Mouse (Mus musculus) kidney, adult 2 months (tissue): ENCODE results near the gene Usp29.

Source experiments
- CTCF ChIP-seq: fragments of 200-500 bp; conservative IDR thresholded peaks from 2 replicates; pipeline ENCODE4 v1.5.1; 2011; ENCODE audit warnings: low read depth, mild to moderate bottlenecking, control low read depth, low read length, moderate library complexity, mixed read lengths; ENCODE audit not compliant: insufficient read depth, insufficient read length
- POLR2A ChIP-seq: fragments of 200-500 bp; IDR thresholded peaks from one replicate; pipeline ENCODE4 v1.6.1; 2011; ENCODE audit warnings: low read depth, low read length, control low read depth

DNA sequence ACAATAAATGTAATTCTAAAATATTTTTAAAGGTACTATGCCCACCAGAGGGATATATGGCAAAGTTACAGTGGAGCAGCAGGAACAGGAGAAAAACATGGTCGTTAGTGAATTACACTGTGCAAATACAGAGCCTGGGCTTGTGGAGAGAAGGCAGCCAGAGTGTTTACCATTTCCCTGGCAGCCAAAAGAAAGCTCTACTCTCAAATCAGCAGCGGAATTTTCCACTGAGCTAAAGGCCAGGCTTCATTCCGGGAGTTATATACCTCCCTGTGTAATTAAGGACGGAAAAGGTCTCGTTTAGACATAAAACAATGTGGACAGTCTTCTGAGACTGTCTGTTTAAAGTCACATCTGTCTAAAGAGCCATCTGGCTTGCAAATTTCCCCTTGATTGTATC lies 204.4 kb downstream of the Usp29 start:
- no peak for TF ChIP-seq POLR2A
- no peak for TF ChIP-seq CTCF
